Mouse (Mus musculus): ENCODE results near the gene Lcmt1. TPM values are rescaled to one million over a fixed set of nuclear protein-coding genes. Genes with fewer than 3 reads are reported as not detected.

Lcmt1 gene
- polyA plus RNA-seq, 1 experiment from 2014 or later, result 27.2 TPM

DNA sequence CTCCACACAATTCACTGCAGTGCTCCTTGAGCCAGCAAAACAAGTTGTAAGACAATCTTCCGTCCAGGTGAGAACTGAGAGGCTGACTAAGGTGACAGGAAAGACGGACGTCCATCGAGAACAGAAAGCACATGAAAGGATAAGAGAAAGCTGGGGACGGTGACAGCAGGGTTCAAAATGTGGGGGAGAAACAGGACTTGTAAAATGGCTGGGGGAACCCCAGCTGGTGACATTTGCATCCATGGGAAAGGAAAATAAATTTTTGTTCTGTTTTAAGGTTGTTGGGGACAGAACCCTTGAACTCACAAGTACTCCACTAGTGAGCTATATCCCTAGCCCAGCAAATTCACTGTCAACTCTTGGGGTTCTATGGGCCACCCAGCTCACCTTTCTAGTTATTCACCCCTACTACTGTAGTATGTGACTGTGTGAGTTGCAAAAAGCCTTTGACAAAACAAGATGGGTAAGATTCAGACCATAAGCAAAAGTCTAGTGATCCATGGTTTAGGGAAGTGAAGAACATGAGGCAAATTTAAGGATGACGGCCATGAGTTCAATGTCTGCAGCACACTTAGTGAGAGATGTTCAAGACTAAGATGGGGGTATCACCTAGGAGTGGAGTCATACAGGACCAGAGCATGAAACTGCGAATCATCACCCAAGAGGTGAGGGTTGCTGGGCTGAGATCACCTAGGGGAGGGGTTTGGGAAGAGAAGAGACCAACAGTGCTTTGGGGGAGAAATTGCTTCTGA lies 8.2 kb upstream of the Lcmt1 start:
- no peaks in the 10 kb centered on the region for H3K36me3 ChIP-seq (ENCODE audit: control insufficient read depth, insufficient read depth, low read length)
- TF ChIP-seq CTCF (IDR thresholded peaks at IDR 0.05; ENCODE audit: low read depth), result no peak
- no peak for TF ChIP-seq EP300 (optimal IDR thresholded peaks at IDR 0.05)
- DNase-seq (ENCODE audit: low spot score) (no peak), ATAC-seq (ENCODE audit: low FRiP score, low TSS enrichment) (no peak)
- H3K4me2 ChIP-seq (replicated peaks; ENCODE audit: low read depth), result no peak overlapping the region
- whole genome bisulfite sequencing, result 90% methylated on average over 7 of the region's 7 CpGs
- no peaks in the 10 kb centered on the region for H3K4me1 ChIP-seq (replicated peaks; ENCODE audit: control insufficient read depth, insufficient read depth)
- no peak overlapping the region for H3K27ac ChIP-seq (replicated peaks)
- H3K4me3 ChIP-seq (ENCODE audit: low read depth, low read length), result no peak overlapping the region
- H3K27me3 ChIP-seq (ENCODE audit: control insufficient read depth, insufficient read depth, low read length), result no peaks in the 10 kb centered on the region
- H3K9me3 ChIP-seq (ENCODE audit: control insufficient read depth, low read length), result no peaks in the 10 kb centered on the region
- no peak overlapping the region for H3K9ac ChIP-seq (ENCODE audit: low read length)

GRCm38 (mm10) chr7:123362806-123363205 lies 6.8 kb upstream of the Lcmt1 start:
- no peak overlapping the region for H3K4me3 ChIP-seq (ENCODE audit: low read depth, low read length)
- no peak overlapping the region for H3K4me2 ChIP-seq (replicated peaks; ENCODE audit: low read depth)
- TF ChIP-seq CTCF (IDR thresholded peaks at IDR 0.05; ENCODE audit: low read depth) (no peak), EP300 (optimal IDR thresholded peaks at IDR 0.05) (no peak)
- 80% methylated on average over 3 of the region's 3 CpGs for WGBS
- no peak for ATAC-seq (ENCODE audit: low FRiP score, low TSS enrichment)
- H3K4me1 ChIP-seq (replicated peaks; ENCODE audit: control insufficient read depth, insufficient read depth), result 0 out of 2 replicates have a peak, but pooled peaks cover 5% of the 10 kb centered on the region
- DNase-seq (ENCODE audit: low spot score), result no peak
- H3K9ac ChIP-seq (ENCODE audit: low read length), result no peak overlapping the region
- no peaks in the 10 kb centered on the region for H3K27me3 ChIP-seq (ENCODE audit: control insufficient read depth, insufficient read depth, low read length)
- no peaks in the 10 kb centered on the region for H3K36me3 ChIP-seq (ENCODE audit: control insufficient read depth, insufficient read depth, low read length)
- no peak overlapping the region for H3K27ac ChIP-seq (replicated peaks)
- no peaks in the 10 kb centered on the region for H3K9me3 ChIP-seq (ENCODE audit: control insufficient read depth, low read length)

DNA sequence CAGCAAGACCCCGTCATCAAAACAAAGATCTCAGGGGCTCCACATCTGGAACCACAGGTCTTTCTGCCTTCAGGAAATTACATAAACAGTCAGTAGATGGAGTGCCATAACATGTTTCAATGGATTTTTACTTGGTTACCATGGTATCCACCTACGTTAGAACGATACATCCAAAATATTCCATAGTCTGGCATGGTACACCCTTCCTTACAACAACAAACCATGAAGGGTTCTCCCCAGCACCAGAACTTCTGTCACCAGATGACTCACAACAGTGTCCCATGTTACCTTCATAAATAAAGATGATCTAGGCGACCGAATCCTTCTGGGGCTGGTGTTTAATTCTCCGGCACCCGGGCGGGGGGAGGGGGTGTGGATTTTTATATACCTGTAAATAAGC lies 5.6 kb upstream of the Lcmt1 start:
- no peak overlapping the region for H3K4me3 ChIP-seq (ENCODE audit: low read depth, low read length)
- TF ChIP-seq EP300 (optimal IDR thresholded peaks at IDR 0.05), result no peak
- TF ChIP-seq CTCF (IDR thresholded peaks at IDR 0.05; ENCODE audit: low read depth), result no peak
- H3K4me1 ChIP-seq (replicated peaks; ENCODE audit: control insufficient read depth, insufficient read depth), result peaks cover 9% of the 10 kb centered on the region; the same call in 1 of the 2 replicates
- 85% methylated on average over 8 of the region's 8 CpGs for WGBS
- no peak overlapping the region for H3K27ac ChIP-seq (replicated peaks)
- no peak overlapping the region for H3K4me2 ChIP-seq (replicated peaks; ENCODE audit: low read depth)
- H3K27me3 ChIP-seq (ENCODE audit: control insufficient read depth, insufficient read depth, low read length), result no peaks in the 10 kb centered on the region
- no peak for DNase-seq (ENCODE audit: low spot score)
- H3K9ac ChIP-seq (ENCODE audit: low read length), result no peak overlapping the region
- H3K36me3 ChIP-seq (ENCODE audit: control insufficient read depth, insufficient read depth, low read length), result no peaks in the 10 kb centered on the region
- ATAC-seq (ENCODE audit: low FRiP score, low TSS enrichment), result no peak
- H3K9me3 ChIP-seq (ENCODE audit: control insufficient read depth, low read length), result no peaks in the 10 kb centered on the region

DNA sequence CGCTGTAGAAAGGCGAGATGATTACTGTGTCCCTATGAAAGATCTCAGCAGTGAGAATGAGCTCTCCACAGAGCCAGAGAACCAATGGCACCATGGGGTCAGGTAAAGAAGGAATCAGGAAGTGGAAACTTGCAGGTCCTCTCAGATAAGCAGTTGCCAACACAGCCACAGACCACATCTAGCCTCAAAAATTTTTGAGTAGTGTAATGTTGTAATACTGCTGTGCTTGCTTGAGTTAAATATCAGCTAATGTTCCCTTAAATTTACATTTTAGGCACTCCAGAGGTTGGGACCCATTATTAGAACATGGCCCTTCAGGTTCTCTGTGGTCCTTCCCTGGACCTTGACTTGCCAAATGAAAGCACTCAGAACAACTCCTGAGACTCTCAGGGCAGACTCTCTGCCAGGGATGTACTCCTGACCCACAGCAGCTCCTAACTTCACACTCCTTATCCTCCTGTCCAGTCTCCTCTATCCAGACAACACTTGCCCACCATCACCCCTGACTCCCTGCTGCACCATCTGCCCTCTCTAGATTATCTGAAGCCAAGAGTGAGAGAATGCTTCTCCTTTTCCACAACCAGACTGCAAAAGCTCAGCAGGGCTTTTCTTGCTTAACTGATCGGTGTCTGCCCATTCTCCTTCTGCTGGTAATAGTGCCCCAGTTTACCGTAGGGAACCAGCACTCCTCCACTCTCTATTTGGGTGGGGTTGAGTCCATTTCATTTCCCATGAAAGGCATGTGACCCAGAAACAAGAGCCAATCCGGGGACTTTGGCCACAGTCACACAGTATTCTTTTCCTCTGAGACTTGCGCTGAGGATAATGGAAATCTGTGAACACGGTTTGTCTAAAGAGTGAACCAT lies 3.5 kb upstream of the Lcmt1 start:
- no peak for DNase-seq (ENCODE audit: low spot score)
- Histone ChIP-seq H3K4me3 (ENCODE audit: low read depth, low read length) (no peak overlapping the region), H3K9me3 (ENCODE audit: control insufficient read depth, low read length) (no peaks in the 10 kb centered on the region), H3K4me1 (replicated peaks; ENCODE audit: control insufficient read depth, insufficient read depth) (peaks cover 9% of the 10 kb centered on the region; the same call in 1 of the 2 replicates), H3K27ac (replicated peaks) (no peak overlapping the region), H3K36me3 (ENCODE audit: control insufficient read depth, insufficient read depth, low read length) (no peaks in the 10 kb centered on the region), H3K9ac (ENCODE audit: low read length) (no peak overlapping the region), H3K4me2 (replicated peaks; ENCODE audit: low read depth) (no peak overlapping the region), H3K27me3 (ENCODE audit: control insufficient read depth, insufficient read depth, low read length) (no peaks in the 10 kb centered on the region)
- TF ChIP-seq CTCF (IDR thresholded peaks at IDR 0.05; ENCODE audit: low read depth), result no peak
- no peak for TF ChIP-seq EP300 (optimal IDR thresholded peaks at IDR 0.05)
- no peak for ATAC-seq (ENCODE audit: low FRiP score, low TSS enrichment)
- 76% methylated on average over 7 of the region's 7 CpGs for WGBS

GRCm38 (mm10) chr7:123366806-123367205 lies 2.8 kb upstream of the Lcmt1 start:
- no peak overlapping the region for H3K27ac ChIP-seq (replicated peaks)
- no peak for ATAC-seq (ENCODE audit: low FRiP score, low TSS enrichment)
- no peaks in the 10 kb centered on the region for H3K36me3 ChIP-seq (ENCODE audit: control insufficient read depth, insufficient read depth, low read length)
- peaks cover 9% of the 10 kb centered on the region; the same call in 1 of the 2 replicates for H3K4me1 ChIP-seq (replicated peaks; ENCODE audit: control insufficient read depth, insufficient read depth)
- H3K4me2 ChIP-seq (replicated peaks; ENCODE audit: low read depth), result no peak overlapping the region
- 72% methylated on average over 8 of the region's 8 CpGs for WGBS
- no peaks in the 10 kb centered on the region for H3K27me3 ChIP-seq (ENCODE audit: control insufficient read depth, insufficient read depth, low read length)
- no peak for TF ChIP-seq EP300 (optimal IDR thresholded peaks at IDR 0.05)
- no peak for TF ChIP-seq CTCF (IDR thresholded peaks at IDR 0.05; ENCODE audit: low read depth)
- H3K9ac ChIP-seq (ENCODE audit: low read length), result no peak overlapping the region
- no peak for DNase-seq (ENCODE audit: low spot score)
- H3K9me3 ChIP-seq (ENCODE audit: control insufficient read depth, low read length), result no peaks in the 10 kb centered on the region
- H3K4me3 ChIP-seq (ENCODE audit: low read depth, low read length), result no peak overlapping the region

Data from stomach, postnatal 0 days (tissue).